Mouse (Mus musculus) MEL (cell line): ENCODE measurements around the gene Sarm1. TPM values are rescaled to one million over a fixed set of nuclear protein-coding genes. Genes with fewer than 3 reads are reported as not detected.

ENCODE experiments used
- DNase-seq: peaks from one replicate; pipeline ENCODE4 v3.0.0; 2011; ENCODE audit warnings: low read depth, low spot score
- H3K27ac ChIP-seq: 2 replicates; pipeline ENCODE4 v1.5.1; 2012; ENCODE audit warnings: low read depth, mild to moderate bottlenecking, control low read depth, low read length, moderate library complexity; ENCODE audit not compliant: control insufficient read depth
- H3K27me3 ChIP-seq, 2 experiments: fragments of 150-350 bp in 1 of 2; sonication (generic) in 1 of 2; 2 replicates each; pipeline ENCODE4 v1.6.1; 2012; ENCODE audit warnings: low read length in 2 of 2, mild to moderate bottlenecking in 2 of 2, improper control_type of control experiment in 1 of 2, moderate library complexity in 1 of 2; ENCODE audit not compliant: insufficient read depth in 2 of 2, control insufficient read depth in 1 of 2
- H3K36me3 ChIP-seq, 2 experiments: 2 replicates each; pipeline ENCODE4 v1.6.1; 2012 to 2014; ENCODE audit warnings: low read length in 2 of 2, improper control_type of control experiment in 1 of 2, inconsistent platforms in 1 of 2, mild to moderate bottlenecking in 1 of 2; ENCODE audit not compliant: insufficient read depth in 2 of 2, control insufficient read depth in 1 of 2
- H3K4me1 ChIP-seq, 2 experiments: fragments of 150-350 bp in 1 of 2; sonication (generic) in 1 of 2; 2 replicates each; pipeline ENCODE4 v1.6.1; 2012; ENCODE audit warnings: low read length in 2 of 2, improper control_type of control experiment in 1 of 2, mild to moderate bottlenecking in 1 of 2; ENCODE audit not compliant: insufficient read depth in 2 of 2, control insufficient read depth in 1 of 2
- H3K4me3 ChIP-seq, 2 experiments: fragments of 150-350 bp in 1 of 2; sonication (generic) in 1 of 2; 2 replicates each; pipeline ENCODE4 v1.5.1; 2012; ENCODE audit warnings: low read depth in 2 of 2, low read length in 2 of 2, mild to moderate bottlenecking in 2 of 2, moderate library complexity in 2 of 2, control low read depth in 1 of 2, improper control_type of control experiment in 1 of 2; ENCODE audit not compliant: control insufficient read depth in 1 of 2, insufficient read depth in 1 of 2
- H3K79me2 ChIP-seq: 2 replicates; pipeline ENCODE4 v1.6.1; 2012; ENCODE audit warnings: mild to moderate bottlenecking, low read length, moderate library complexity; ENCODE audit not compliant: control insufficient read depth, poor library complexity, insufficient read depth
- H3K9ac ChIP-seq: 2 replicates; pipeline ENCODE4 v1.6.1; 2012; ENCODE audit warnings: low read depth, mild to moderate bottlenecking, control low read depth, low read length, moderate library complexity; ENCODE audit not compliant: control insufficient read depth, poor library complexity, severe bottlenecking
- H3K9me3 ChIP-seq: fragments of 150-350 bp; sonication (generic); replicated peaks from 2 replicates; pipeline ENCODE4 v1.6.1; 2012; ENCODE audit warnings: mild to moderate bottlenecking, low read length, improper control_type of control experiment, moderate library complexity; ENCODE audit not compliant: insufficient read depth
- BHLHE40 ChIP-seq: IDR thresholded peaks from 2 replicates; pipeline ENCODE4 v1.6.1; 2012; ENCODE audit warnings: low read depth, mild to moderate bottlenecking, inconsistent platforms, low read length, improper control_type of control experiment, borderline replicate concordance
- CHD1 ChIP-seq: IDR thresholded peaks from 2 replicates; pipeline ENCODE4 v1.6.1; 2012; ENCODE audit warnings: low read depth, mild to moderate bottlenecking, inconsistent platforms, low read length, improper control_type of control experiment
- CHD2 ChIP-seq: IDR thresholded peaks from 2 replicates; pipeline ENCODE4 v1.6.1; 2011; ENCODE audit warnings: low read length, improper control_type of control experiment
- E2F4 ChIP-seq: IDR thresholded peaks from 2 replicates; pipeline ENCODE4 v1.6.1; 2011; ENCODE audit warnings: low read depth, low read length, improper control_type of control experiment, borderline replicate concordance
- EP300 ChIP-seq, 2 experiments: IDR thresholded peaks; 2 replicates each; pipeline ENCODE4 v1.6.1; 2011; ENCODE audit warnings: improper control_type of control experiment in 2 of 2, low read length in 2 of 2, low read depth in 1 of 2, mild to moderate bottlenecking in 1 of 2
- ETS1 ChIP-seq: IDR thresholded peaks from 2 replicates; pipeline ENCODE4 v1.6.1; 2012; ENCODE audit warnings: low read depth, mild to moderate bottlenecking, inconsistent platforms, low read length, improper control_type of control experiment, moderate library complexity
- GATA1 ChIP-seq: IDR thresholded peaks from 2 replicates; pipeline ENCODE4 v1.6.1; 2011; ENCODE audit warnings: low read depth, low read length, improper control_type of control experiment
- HCFC1 ChIP-seq: IDR thresholded peaks from 2 replicates; pipeline ENCODE4 v1.6.1; 2012; ENCODE audit warnings: low read depth, mild to moderate bottlenecking, inconsistent platforms, low read length, improper control_type of control experiment, moderate library complexity
- MAFK ChIP-seq: IDR thresholded peaks from 2 replicates; pipeline ENCODE4 v1.6.1; 2011; ENCODE audit warnings: low read depth, mild to moderate bottlenecking, low read length, improper control_type of control experiment, borderline replicate concordance
- MAX ChIP-seq: IDR thresholded peaks from 2 replicates; pipeline ENCODE4 v1.6.1; 2011; ENCODE audit warnings: low read length, improper control_type of control experiment
- MAZ ChIP-seq: IDR thresholded peaks from 2 replicates; pipeline ENCODE4 v1.6.1; 2012; ENCODE audit warnings: low read depth, mild to moderate bottlenecking, inconsistent platforms, low read length, improper control_type of control experiment
- MEF2A ChIP-seq: IDR thresholded peaks from 2 replicates; pipeline ENCODE4 v1.6.1; 2014; ENCODE audit warnings: low read depth, mild to moderate bottlenecking, inconsistent platforms, low read length, improper control_type of control experiment; ENCODE audit not compliant: poor library complexity, insufficient replicate concordance, severe bottlenecking; ENCODE audit errors: extremely low read depth
- MYC ChIP-seq: IDR thresholded peaks from 2 replicates; pipeline ENCODE4 v1.6.1; 2011; ENCODE audit warnings: low read depth, mild to moderate bottlenecking, low read length, improper control_type of control experiment, moderate library complexity
- NELFE ChIP-seq: IDR thresholded peaks from 2 replicates; pipeline ENCODE4 v1.6.1; 2011; ENCODE audit warnings: low read depth, low read length, improper control_type of control experiment
- POLR2AphosphoS5 ChIP-seq: IDR thresholded peaks from 2 replicates; pipeline ENCODE4 v1.6.1; 2012; ENCODE audit warnings: low read depth, borderline replicate concordance, mild to moderate bottlenecking, inconsistent platforms, low read length, moderate library complexity, mixed read lengths
- SMC3 ChIP-seq: IDR thresholded peaks from 2 replicates; pipeline ENCODE4 v1.6.1; 2011; ENCODE audit warnings: low read depth, low read length, improper control_type of control experiment
- TAL1 ChIP-seq: IDR thresholded peaks from 2 replicates; pipeline ENCODE4 v1.6.1; 2012; ENCODE audit warnings: mild to moderate bottlenecking, inconsistent platforms, low read length, moderate library complexity, mixed read lengths
- TBP ChIP-seq: IDR thresholded peaks from 2 replicates; pipeline ENCODE4 v1.8.0; 2011; ENCODE audit warnings: low read depth, low read length, improper control_type of control experiment
- UBTF ChIP-seq: IDR thresholded peaks from 2 replicates; pipeline ENCODE4 v1.6.1; 2012; ENCODE audit warnings: low read depth, mild to moderate bottlenecking, inconsistent platforms, low read length, improper control_type of control experiment, moderate library complexity, borderline replicate concordance; ENCODE audit not compliant: insufficient read depth
- USF2 ChIP-seq, 2 experiments: IDR thresholded peaks; 2 replicates each; pipeline ENCODE4 v1.6.1; 2011 to 2012; ENCODE audit warnings: improper control_type of control experiment in 2 of 2, low read length in 2 of 2, borderline replicate concordance in 1 of 2, inconsistent platforms in 1 of 2, low read depth in 1 of 2, mild to moderate bottlenecking in 1 of 2; ENCODE audit not compliant: insufficient read depth in 1 of 2
- ZKSCAN1 ChIP-seq: IDR thresholded peaks from 2 replicates; pipeline ENCODE4 v1.6.1; 2012; ENCODE audit warnings: low read depth, mild to moderate bottlenecking, inconsistent platforms, low read length, improper control_type of control experiment, moderate library complexity
- polyA plus RNA-seq, 2 experiments: library from polyadenylated mRNA; stranded (reverse) in 1 of 2; unstranded in 1 of 2; fragments of >175 nt in 1 of 2; fragments of >200 nt in 1 of 2; gene quantifications; 2 replicates each; pipeline versions ENCODE4 v1.2.1 to v1.2.4; 2012; ENCODE audit warnings: low replicate concordance in 2 of 2, low read depth in 1 of 2; ENCODE audit not compliant: insufficient read length in 2 of 2, insufficient read depth in 1 of 2, missing spikeins in 1 of 2
- total RNA-seq: library from RNA; depleted of rRNA; stranded (reverse); fragments of 300-350 nt; gene quantifications from 2 replicates; pipeline ENCODE4 v1.2.3, GENCODE M21; 2012; rRNA removed

Gene Sarm1
- total and polyA plus RNA-seq, 3 experiments: 0.73 to 4.3 TPM; not detected in 1

- Histone ChIP-seq H3K27me3 (peaks cover 3 to 9% of the 10 kb centered on the region in 2 experiments; a peak in 2 of 4 replicates), H3K4me3 (no peak overlapping the region), H3K79me2 (no peaks in the 10 kb centered on the region), H3K9me3 (no peaks in the 10 kb centered on the region), H3K4me1 (peaks cover 0 to 8% of the 10 kb centered on the region in 2 experiments; a peak in 3 of 4 replicates), H3K36me3 (peaks cover 0 to 11% of the 10 kb centered on the region in 2 experiments; a peak in 2 of 4 replicates), H3K9ac (no peak overlapping the region), H3K27ac (no peak overlapping the region)
- TF ChIP-seq ETS1: no peak
- no peak for TF ChIP-seq CHD2
- no peak for TF ChIP-seq ZKSCAN1
- no peak for TF ChIP-seq NELFE
- no peak for TF ChIP-seq SMC3
- TF ChIP-seq MAZ: no peak
- TF ChIP-seq MYC: no peak
- no peak for TF ChIP-seq HCFC1
- DNase-seq: no peak
Observed at GRCm38 (mm10) chr11:78425572-78425971, 72.0 kb downstream of the Sarm1 start.

DNA sequence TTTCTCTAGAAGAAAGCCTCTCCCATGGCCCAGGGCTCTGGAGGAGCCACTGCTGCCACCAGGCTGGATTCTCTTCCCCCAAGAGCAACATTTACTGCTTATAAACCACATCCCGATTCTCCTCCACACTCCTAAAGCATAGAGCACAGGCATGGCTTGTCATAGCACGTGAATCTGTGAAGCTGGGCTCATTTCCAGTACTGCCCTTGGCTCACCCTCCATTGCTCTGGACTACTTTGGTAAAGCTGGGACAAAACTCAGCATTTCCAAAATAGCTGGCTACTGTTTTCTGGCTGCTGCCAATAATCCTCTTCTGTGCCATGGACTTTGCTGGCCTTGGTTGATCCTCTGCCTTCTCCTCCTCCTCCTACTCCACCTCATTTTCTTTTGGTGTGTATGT lies 73.2 kb downstream of the Sarm1 start:
- peaks cover 3 to 9% of the 10 kb centered on the region in 2 experiments; a peak in 2 of 4 replicates for H3K27me3 ChIP-seq

More for the DNA sequence above, 73.2 kb downstream of the Sarm1 start:
- no peak overlapping the region for H3K9ac ChIP-seq
- TF ChIP-seq POLR2AphosphoS5 (no peak), SMC3 (no peak), TAL1 (no peak), BHLHE40 (no peak), GATA1 (no peak), MAFK (no peak), USF2 (IDR thresholded peaks at IDR 0.05; ENCODE audit: borderline replicate concordance in 1 of 2, insufficient read depth in 1 of 2, low read depth in 1 of 2, low read length in 2 of 2) (no peak), CHD1 (no peak), E2F4 (no peak), MEF2A (no peak), TBP (no peak), UBTF (no peak), MAX (no peak), EP300 (IDR thresholded peaks at IDR 0.05; ENCODE audit: low read depth in 1 of 2, low read length in 2 of 2) (no peak)
- no peaks in the 10 kb centered on the region for H3K79me2 ChIP-seq
- H3K4me3 ChIP-seq: no peak overlapping the region
- no peak overlapping the region for H3K27ac ChIP-seq
- H3K9me3 ChIP-seq: no peaks in the 10 kb centered on the region
- peaks cover 0 to 9% of the 10 kb centered on the region in 2 experiments; a peak in 2 of 4 replicates for H3K36me3 ChIP-seq
- peaks cover 0 to 11% of the 10 kb centered on the region in 2 experiments; a peak in 3 of 4 replicates for H3K4me1 ChIP-seq
- DNase-seq: no peak

Other genes starting within 250 kb of the Sarm1 start
- 80.5 and 85.9 TPM in 2 replicates for gene 2610507B11Rik, start 236.0 kb downstream of the Sarm1 start, total RNA-seq
- 10 to 100 TPM; 75.8 to 77.6 TPM for gene 2610507B11Rik, start 236.0 kb downstream of the Sarm1 start, polyA plus RNA-seq
- 0.73 and 1.6 TPM in 2 replicates for gene BC030499, start 206.9 kb downstream of the Sarm1 start, total RNA-seq
- 1 to 10 TPM in 1 of 2 experiments, not detected in 1; 1.1 TPM for gene BC030499, start 206.9 kb downstream of the Sarm1 start, polyA plus RNA-seq
- gene Spag5, start 196.2 kb downstream of the Sarm1 start, total RNA-seq: 40.1 and 50.9 TPM in 2 replicates
- 100 to 1,000 TPM in 1 of 2 experiments, 10 to 100 TPM in 1; 77.5 to 274 TPM for gene Spag5, start 196.2 kb downstream of the Sarm1 start, polyA plus RNA-seq
- 3.0 and 4.0 TPM in 2 replicates for gene Aldoc, start 174.8 kb downstream of the Sarm1 start, total RNA-seq
- 1 to 10 TPM in 1 of 2 experiments, not detected in 1; 8.1 TPM for gene Aldoc, start 174.8 kb downstream of the Sarm1 start, polyA plus RNA-seq
- gene Pigs, start 169.3 kb downstream of the Sarm1 start, total RNA-seq: 27.6 and 28.5 TPM in 2 replicates
- 10 to 100 TPM; 51.2 to 97.1 TPM for gene Pigs, start 169.3 kb downstream of the Sarm1 start, polyA plus RNA-seq
- gene Unc119, start 154.3 kb downstream of the Sarm1 start, total RNA-seq: 61.7 and 63.0 TPM in 2 replicates
- 100 to 1,000 TPM in 1 of 2 experiments, not detected in 1; 140 TPM for gene Unc119, start 154.3 kb downstream of the Sarm1 start, polyA plus RNA-seq
- not detected in 2 replicates for gene Foxn1, start 111.2 kb downstream of the Sarm1 start, total RNA-seq
- gene Foxn1, start 111.2 kb downstream of the Sarm1 start, polyA plus RNA-seq: not detected
- not detected in 2 replicates for gene Slc13a2, start 75.5 kb downstream of the Sarm1 start, total RNA-seq
- gene Slc13a2, start 75.5 kb downstream of the Sarm1 start, polyA plus RNA-seq: not detected
- 7.5 and 11.6 TPM in 2 replicates for gene Slc46a1, start 32.1 kb downstream of the Sarm1 start, total RNA-seq
- gene Slc46a1, start 32.1 kb downstream of the Sarm1 start, polyA plus RNA-seq: 1 to 10 TPM in 1 of 2 experiments, not detected in 1; 8.3 TPM
- gene Vtn, start 1.3 kb upstream of the Sarm1 start, total RNA-seq: not detected in 2 replicates
- under 1 TPM in 1 of 2 experiments, not detected in 1; 0.18 TPM for gene Vtn, start 1.3 kb upstream of the Sarm1 start, polyA plus RNA-seq
- 0.15 TPM in 1 of 2 replicates, not detected in the other for gene Sebox, start 5.7 kb upstream of the Sarm1 start, total RNA-seq
- under 1 TPM in 1 of 2 experiments, not detected in 1; 0.06 TPM for gene Sebox, start 5.7 kb upstream of the Sarm1 start, polyA plus RNA-seq
- gene Tmem199, start 14.4 kb upstream of the Sarm1 start, total RNA-seq: 51.9 and 57.1 TPM in 2 replicates
- 10 to 100 TPM in 1 of 2 experiments, not detected in 1; 36.5 TPM for gene Tmem199, start 14.4 kb upstream of the Sarm1 start, polyA plus RNA-seq
- gene Poldip2, start 14.4 kb upstream of the Sarm1 start, total RNA-seq: 157 and 182 TPM in 2 replicates
- 100 to 1,000 TPM; 166 to 260 TPM for gene Poldip2, start 14.4 kb upstream of the Sarm1 start, polyA plus RNA-seq
- 3.9 and 4.7 TPM in 2 replicates for gene Tnfaip1, start 38.6 kb upstream of the Sarm1 start, total RNA-seq
- gene Tnfaip1, start 38.6 kb upstream of the Sarm1 start, polyA plus RNA-seq: 1 to 10 TPM in 1 of 2 experiments, not detected in 1; 7.4 TPM
- gene Ift20, start 38.6 kb upstream of the Sarm1 start, total RNA-seq: 153 and 196 TPM in 2 replicates
- gene Ift20, start 38.6 kb upstream of the Sarm1 start, polyA plus RNA-seq: 100 to 1,000 TPM in 1 of 2 experiments, not detected in 1; 128 TPM
- 204 and 207 TPM in 2 replicates for gene Tmem97, start 53.0 kb upstream of the Sarm1 start, total RNA-seq
- 100 to 1,000 TPM; 166 to 215 TPM for gene Tmem97, start 53.0 kb upstream of the Sarm1 start, polyA plus RNA-seq
- gene Nlk, start 199.6 kb upstream of the Sarm1 start, total RNA-seq: 17.9 and 20.0 TPM in 2 replicates
- gene Nlk, start 199.6 kb upstream of the Sarm1 start, polyA plus RNA-seq: 10 to 100 TPM in 1 of 2 experiments, not detected in 1; 16.9 TPM